Mouse (Mus musculus) heart, postnatal 14 days (tissue): Measurements from ENCODE around the gene Zfp982. TPM values are rescaled to one million over a fixed set of nuclear protein-coding genes. Genes with fewer than 3 reads are reported as not detected.
"Not testable (repeated sequence)": the region's sequence is repeated elsewhere in the genome, so short reads cannot be mapped to it uniquely, and the experiment has no call there.

Source experiments
- DNase-seq, 2 experiments: peaks; one replicate each; pipeline ENCODE4 v3.0.0; 2021 to 2022
- intact Hi-C: fragments of 180-260 bp; cut with DNase I; formaldehyde crosslinking; loops from one replicate; pipeline ENCODE4 v1.15.1; 2025
- long read RNA-seq, 2 experiments: library from polyadenylated mRNA; stranded (forward); transcript quantifications; one replicate each; pipeline ENCODE4 v2.0.0; 2021
- total RNA-seq, 2 experiments: library from RNA; stranded (reverse); gene quantifications; 2 replicates each; pipeline ENCODE4 v1.2.3; 2021

Gene Zfp982
- total RNA-seq = 1 to 10 TPM; 8.2 to 8.4 TPM
- long read RNA-seq, experiment 1, partial matches to known transcripts = 0 of 2 reads
- long read RNA-seq, experiment 1, other reads (novel, unspliced or antisense) = 2 of 2 reads
- long read RNA-seq, experiment 2, partial matches to known transcripts = 0 of 2 reads
- long read RNA-seq, experiment 2, other reads (novel, unspliced or antisense) = 2 of 2 reads

- DNase-seq, intact Hi-C loops: not testable (repeated sequence)
Observed at GRCm38 (mm10) chr4:147492117-147492516, at the start of gene Zfp982. Zfp982 (plus strand) TSS chr4:147492417.

DNA sequence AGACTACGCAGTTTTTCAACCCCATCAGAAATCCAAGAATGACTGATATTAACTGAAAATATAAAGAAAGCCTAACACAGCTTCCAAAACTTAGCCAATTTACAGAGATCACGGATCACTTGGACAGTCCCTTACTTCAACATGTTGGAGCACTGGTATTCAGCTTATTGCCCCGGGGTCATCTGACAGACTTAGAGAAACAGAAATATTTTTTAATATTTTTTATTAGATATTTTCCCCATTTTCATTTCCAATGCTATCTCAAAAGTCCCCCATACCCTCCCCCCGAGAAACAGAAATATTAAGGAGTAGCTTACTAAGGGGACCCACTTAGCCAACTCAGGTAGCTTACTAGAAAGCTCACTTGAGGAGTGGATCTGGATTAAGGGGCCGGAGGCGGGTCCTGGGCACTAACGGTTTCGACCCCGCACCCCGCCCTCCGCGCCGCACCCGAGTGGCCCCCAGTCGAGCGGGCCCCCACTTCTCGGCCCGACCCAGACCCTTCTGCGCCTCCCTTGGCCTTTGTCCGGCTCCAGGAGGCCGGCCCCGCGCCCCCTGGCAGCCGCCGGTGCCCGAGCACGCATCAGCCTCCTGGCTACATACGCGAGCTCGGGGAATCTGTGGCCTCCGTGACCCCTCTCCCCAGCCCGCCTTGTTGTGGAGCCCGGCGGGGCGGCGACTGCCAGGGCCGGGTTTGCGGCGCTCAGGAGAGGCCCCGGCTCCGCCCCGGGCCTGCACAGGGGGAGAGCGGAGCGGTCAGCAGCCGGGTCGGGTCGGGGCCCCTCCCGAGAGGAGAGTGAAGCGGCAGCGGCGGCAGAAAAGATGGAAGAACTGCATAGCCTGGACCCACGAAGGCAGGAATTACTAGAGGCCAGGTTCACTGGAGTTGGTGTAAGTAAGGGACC, 49.3 kb upstream of the Zfp982 start:
- intact Hi-C loops = not testable (repeated sequence)
- DNase-seq = peak; percentile 70 to 71

DNA sequence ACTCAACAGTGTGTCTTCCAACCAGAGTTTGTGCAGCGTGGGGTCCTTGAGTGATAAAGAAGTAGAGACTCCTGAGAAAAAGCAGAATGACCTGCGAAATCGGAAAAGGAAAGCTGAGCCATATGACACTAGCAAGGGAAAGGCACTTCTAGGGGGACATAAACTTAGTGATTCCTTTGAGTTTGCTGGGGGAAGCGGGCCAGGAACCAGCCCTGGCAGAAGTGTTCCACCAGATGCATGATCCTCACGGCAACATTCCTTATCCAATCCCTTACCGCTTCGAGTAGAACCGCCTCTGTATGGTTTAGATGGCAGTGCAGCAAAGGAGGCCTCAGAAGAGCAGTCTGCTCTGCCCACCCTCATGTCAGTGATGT, 48.7 kb upstream of the Zfp982 start:
- intact Hi-C loops = not testable (repeated sequence)
- peak in 1 of 2 experiments; percentile 39 for DNase-seq

DNA sequence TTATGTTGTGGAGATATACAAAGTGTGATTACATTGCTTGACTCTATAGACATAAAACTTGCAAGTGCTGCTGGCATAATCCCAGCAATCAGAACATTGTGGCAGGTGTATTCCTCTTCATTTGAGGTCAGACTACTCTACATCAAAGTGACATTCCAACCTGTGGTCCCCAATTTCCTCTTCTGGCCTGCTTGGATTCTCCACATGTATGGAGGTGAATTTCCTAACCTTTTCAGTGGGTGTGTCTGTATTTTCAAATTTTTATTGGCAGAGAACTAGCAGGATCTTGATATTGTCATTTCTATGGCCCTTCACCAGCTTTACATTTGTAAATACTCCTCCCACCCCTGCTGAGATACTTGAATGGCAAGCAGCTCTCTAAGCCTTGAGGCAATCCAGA, 46.8 kb upstream of the Zfp982 start:
- DNase-seq, intact Hi-C loops: not testable (repeated sequence)

- no peak for DNase-seq
- intact Hi-C loops = no loop called here
Observed at GRCm38 (mm10) chr4:147448358-147448757, 43.9 kb upstream of the Zfp982 start.

- DNase-seq = no peak
- intact Hi-C loops = no loop called here
Observed at GRCm38 (mm10) chr4:147449099-147449581, 43.1 kb upstream of the Zfp982 start.

- DNase-seq, intact Hi-C loops: not testable (repeated sequence)
Observed at GRCm38 (mm10) chr4:147449986-147450385, 42.2 kb upstream of the Zfp982 start.

DNA sequence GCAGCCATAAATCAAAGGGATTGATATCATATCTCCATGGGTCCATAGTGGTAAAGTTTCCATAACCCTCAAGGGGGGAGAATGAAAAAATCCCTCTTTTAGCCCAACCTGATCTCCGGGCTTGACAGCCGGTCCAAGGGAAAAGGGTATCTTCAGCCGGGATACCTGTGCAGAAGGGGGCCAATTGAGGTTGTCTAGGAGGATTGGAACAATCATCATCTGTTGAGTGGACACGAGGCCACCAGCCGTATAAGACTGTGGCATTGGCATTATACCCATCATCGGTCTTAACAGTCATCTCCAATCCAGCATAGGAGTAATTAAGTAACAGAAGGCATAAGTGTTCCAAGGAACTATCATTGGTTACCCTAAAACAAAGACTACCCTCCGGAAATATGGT, 25.0 kb upstream of the Zfp982 start:
- intact Hi-C loops = not testable (repeated sequence)

GRCm38 (mm10) chr4:147498772-147499613, 6.8 kb downstream of the Zfp982 start:
- not testable (repeated sequence) for DNase-seq
- intact Hi-C loops = loop anchor here (1.0 kb wide), 1 partner anchor 77 kb away; no protein-coding TSS in a partner anchor

More for the DNA sequence above, 25.0 kb upstream of the Zfp982 start:
- not testable (repeated sequence) for DNase-seq

DNA sequence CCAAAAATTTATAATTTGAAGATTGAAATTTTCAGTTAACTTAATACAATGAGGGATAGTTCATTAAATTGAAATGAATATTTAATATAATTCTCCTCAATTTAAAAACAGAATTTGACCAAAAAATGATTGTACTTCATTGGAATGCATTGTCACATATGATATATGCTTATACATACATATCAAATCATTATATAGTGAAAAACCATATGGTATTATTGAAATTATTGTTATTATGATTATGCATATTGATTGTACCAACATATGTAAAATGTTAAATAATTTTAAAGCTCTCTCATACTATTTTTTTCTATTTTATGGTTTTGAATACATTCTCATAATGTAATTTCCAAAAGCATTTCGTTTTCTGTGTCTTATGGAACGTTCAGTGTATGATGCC, 17.0 kb downstream of the Zfp982 start:
- intact Hi-C loops = no loop called here
- no peak for DNase-seq

DNA sequence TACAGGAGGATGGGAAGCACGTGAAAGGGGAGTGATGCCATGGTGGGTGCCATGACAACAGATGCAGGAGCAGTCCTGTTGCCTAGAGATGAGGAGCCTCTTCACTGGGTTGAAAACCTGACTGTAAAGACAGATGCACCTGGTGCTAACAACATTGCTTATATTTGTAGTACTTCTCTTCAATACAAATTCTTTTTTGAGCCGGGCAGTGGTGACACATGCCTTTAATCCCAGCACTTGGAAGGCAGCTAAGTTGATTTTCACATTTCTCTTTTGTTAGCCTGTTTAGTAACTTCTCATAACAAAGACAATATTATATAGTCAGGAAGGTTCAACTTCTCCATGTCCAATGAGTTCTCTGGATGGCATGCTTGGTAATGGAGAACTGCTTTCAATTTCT, 26.8 kb downstream of the Zfp982 start:
- no peak for DNase-seq
- intact Hi-C loops = no loop called here

- intact Hi-C loops = no loop called here
- DNase-seq = no peak
Observed at GRCm38 (mm10) chr4:147520100-147520499, 27.9 kb downstream of the Zfp982 start.

- no peak for DNase-seq
- intact Hi-C loops = no loop called here
Observed at GRCm38 (mm10) chr4:147525125-147525524, 32.9 kb downstream of the Zfp982 start.

- no peak for DNase-seq
- intact Hi-C loops = no loop called here
Observed at GRCm38 (mm10) chr4:147530366-147530765, 38.1 kb downstream of the Zfp982 start.

DNA sequence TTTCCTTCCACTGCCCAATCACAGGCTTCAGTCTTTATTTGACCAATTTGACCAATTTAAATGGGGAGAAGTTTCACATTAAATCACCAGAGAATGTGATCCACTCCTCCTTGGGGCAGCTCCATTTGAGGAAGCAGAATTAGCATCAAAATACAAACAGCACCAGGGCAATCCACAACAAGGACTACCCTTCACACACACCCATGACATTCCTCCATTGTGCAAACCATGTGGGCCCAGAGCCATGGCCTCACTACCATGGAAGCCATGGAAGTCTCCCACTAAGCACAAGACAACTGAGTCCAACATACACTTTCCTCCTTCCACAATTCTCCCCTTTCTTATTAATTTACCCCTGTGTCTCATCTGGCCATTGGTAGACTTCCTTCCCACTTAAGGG, 43.7 kb downstream of the Zfp982 start:
- DNase-seq, intact Hi-C loops: not testable (repeated sequence)

GRCm38 (mm10) chr4:147537702-147538101, 45.5 kb downstream of the Zfp982 start:
- DNase-seq = no peak
- intact Hi-C loops = no loop called here

GRCm38 (mm10) chr4:147539918-147540317, 47.7 kb downstream of the Zfp982 start, which contains the start of gene Gm16503:
Gm16503 (plus strand) TSS chr4:147540218.
- DNase-seq, intact Hi-C loops: not testable (repeated sequence)

GRCm38 (mm10) chr4:147541105-147541504, 48.9 kb downstream of the Zfp982 start:
- no peak for DNase-seq
- intact Hi-C loops = no loop called here

- DNase-seq, intact Hi-C loops: not testable (repeated sequence)
Observed at GRCm38 (mm10) chr4:147553071-147553470, 60.9 kb downstream of the Zfp982 start, which contains the start of gene Zfp985. Zfp985 (plus strand) TSS chr4:147553277.

DNA sequence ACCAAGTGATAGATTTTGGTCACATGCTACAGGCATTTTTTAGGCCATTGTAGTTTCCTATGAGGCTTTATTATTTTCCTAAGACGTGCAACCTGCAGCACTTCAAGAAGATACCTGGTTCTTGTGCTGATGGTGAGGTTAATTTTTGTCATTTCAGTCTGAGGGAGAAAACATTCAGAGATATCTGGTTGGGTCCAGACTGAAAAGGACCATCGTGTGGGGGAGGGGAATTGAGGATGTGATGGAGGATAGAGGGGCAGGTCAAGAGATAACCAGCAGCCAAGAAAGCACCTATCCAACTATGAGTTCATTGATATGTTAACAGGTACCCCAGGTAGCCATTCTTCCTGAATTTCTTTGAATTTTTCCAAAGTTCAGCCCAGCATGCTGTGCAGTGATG, 62.1 kb downstream of the Zfp982 start:
- intact Hi-C loops = not testable (repeated sequence)

More for the DNA sequence above, 62.1 kb downstream of the Zfp982 start:
- DNase-seq = not testable (repeated sequence)
